Mouse (Mus musculus): ENCODE measurements around the gene Poldip3.
A peak's percentile ranks its signal among the peaks of the same experiment; 100 is the strongest.

Gene Poldip3

DNA sequence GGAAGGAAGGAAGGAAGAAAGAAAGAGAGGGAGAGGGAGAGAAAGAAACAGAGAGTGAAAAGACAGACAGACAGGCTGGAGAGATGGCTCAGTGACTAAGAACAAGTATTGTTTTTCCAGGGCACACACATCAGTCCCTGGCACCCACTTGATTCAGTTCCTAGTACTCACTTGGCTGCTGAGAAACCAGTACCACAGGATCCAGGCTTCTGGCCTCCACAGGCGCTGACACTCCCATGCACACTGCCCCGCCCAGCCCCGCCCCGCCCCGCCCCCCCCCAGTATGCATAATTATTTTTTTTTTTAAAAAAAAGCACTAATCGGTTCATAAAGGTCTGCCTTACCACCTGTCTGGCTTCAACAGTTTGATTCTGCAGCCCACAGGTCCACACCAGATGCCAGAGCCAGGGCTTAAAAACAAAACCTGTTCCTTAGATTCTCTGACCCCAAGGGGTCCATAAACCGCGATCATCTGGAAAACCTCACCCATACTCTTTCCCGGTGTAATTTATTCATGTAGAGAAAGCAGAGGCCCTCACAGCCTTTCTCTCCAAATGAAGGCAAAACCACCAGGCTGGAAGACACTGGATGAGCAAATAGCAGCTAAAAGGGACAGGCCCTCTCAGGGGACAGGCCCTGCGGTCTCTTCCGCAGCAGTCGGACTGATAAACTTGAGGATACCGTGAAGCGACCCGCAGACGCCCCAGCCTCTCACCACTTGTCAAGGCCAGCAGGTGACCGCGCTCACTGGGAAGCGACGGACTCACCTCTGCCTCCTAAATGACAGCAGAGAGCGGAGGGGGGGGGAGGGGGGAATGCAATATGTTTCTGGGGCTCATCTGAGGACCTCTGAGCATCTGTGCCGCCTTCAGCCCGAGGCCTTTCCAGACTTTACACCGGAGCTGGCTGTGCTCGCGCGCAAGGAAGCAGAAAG, 60.4 kb downstream of the Poldip3 start:
- DNase-seq (ENCODE audit: low spot score in 2 of 2): no peak

- DNase-seq (ENCODE audit: low spot score in 2 of 2): no peak
Measured at GRCm38 (mm10) chr15:83086636-83087328, 62.4 kb downstream of the Poldip3 start.

DNA sequence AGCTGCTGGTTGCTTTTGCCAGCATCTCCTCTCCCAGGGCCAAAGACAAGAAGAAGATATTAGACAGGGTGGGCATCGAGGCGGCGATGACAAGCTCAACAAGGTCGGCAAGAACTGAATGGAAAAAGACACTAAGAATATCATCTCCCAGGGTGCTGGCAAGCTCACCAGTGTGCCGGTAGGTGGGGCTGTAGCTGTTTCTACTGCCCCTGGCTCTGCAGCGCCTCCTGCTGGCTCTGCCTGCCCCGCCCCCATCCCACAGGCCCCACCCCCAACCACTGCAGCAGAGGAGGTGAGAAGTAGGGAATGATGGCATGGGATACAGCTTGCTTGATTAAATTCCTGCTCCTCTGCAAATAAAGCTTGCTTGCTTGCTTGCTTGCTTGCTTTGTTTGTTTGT, 63.3 kb downstream of the Poldip3 start:
- DNase-seq (ENCODE audit: low spot score in 2 of 2): peak; percentile 16 to 37

DNA sequence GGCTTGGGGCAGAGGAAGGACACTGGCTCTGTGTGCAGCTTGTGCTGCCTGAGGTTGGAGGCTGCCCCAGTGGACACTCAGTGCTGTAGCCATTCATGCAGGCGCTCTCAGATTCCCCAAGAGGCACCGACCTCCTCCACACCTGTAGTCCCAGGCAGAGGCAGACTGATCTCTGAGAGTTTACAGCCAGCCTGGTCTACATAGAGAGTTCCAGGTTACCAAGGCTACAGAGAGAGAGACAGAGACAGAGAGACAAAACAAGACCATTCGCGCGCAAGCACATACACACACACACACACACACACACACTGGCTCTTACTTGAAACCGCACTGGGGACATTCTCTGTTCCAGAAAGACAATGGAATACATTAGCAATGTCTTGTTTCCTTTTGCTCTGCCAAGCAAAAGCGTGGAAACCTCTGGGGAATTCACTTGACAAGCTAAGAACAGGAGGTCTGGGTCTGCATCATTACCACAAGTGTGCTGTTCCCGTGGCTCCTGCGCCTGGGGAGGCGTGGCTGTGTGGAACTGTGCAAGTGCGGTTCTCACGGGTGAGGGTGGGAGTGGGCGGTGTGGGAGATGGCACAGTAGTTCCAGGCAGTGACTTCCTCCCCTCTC, 65.1 kb downstream of the Poldip3 start:
- DNase-seq (ENCODE audit: low spot score in 2 of 2): no peak

GRCm38 (mm10) chr15:83083530-83083929, 65.7 kb downstream of the Poldip3 start:
- DNase-seq (ENCODE audit: low spot score in 2 of 2): no peak

Data from spleen, postnatal 36 days (tissue).